Mouse (Mus musculus) layer of hippocampus, postnatal 25 days (tissue): Measurements from ENCODE around the gene Cd300lf. TPM values are rescaled to one million over a fixed set of nuclear protein-coding genes. Genes with fewer than 3 reads are reported as not detected.

Source experiments
- DNase-seq, 2 experiments: peaks; one replicate each; pipeline ENCODE4 v3.0.0; 2022; ENCODE audit warnings: mixed read lengths in 2 of 2, low spot score in 1 of 2; ENCODE audit errors: extremely low spot score in 1 of 2
- total RNA-seq, 2 experiments: library from RNA; stranded (reverse); gene quantifications; 2 replicates each; pipeline ENCODE4 v1.2.3; 2021

Cd300lf gene
- under 1 TPM; 0.35 to 0.39 TPM for total RNA-seq

GRCm38 (mm10) chr11:115133800-115134199 lies at the start of gene Cd300lf:
Gene Cd300lf, minus strand, starts transcription at chr11:115133992.
- no peak for DNase-seq

- DNase-seq = peak; percentile 78 to 94
Observed at GRCm38 (mm10) chr11:115181913-115182638, 48.3 kb upstream of the Cd300lf start.

- no peak for DNase-seq
Observed at GRCm38 (mm10) chr11:115179881-115180280, 46.1 kb upstream of the Cd300lf start.

- peak in 1 of 2 experiments; percentile 33 for DNase-seq
Observed at GRCm38 (mm10) chr11:115179191-115179590, 45.4 kb upstream of the Cd300lf start.

- DNase-seq = no peak
Observed at GRCm38 (mm10) chr11:115178766-115179165, 45.0 kb upstream of the Cd300lf start.

- no peak for DNase-seq
Observed at GRCm38 (mm10) chr11:115177559-115178195, 43.9 kb upstream of the Cd300lf start.

GRCm38 (mm10) chr11:115176399-115177190 lies 42.8 kb upstream of the Cd300lf start:
- DNase-seq = no peak

GRCm38 (mm10) chr11:115173549-115174339 lies 40.0 kb upstream of the Cd300lf start:
- no peak for DNase-seq

- peak in 1 of 2 experiments; percentile 25 for DNase-seq
Observed at GRCm38 (mm10) chr11:115172825-115173287, 39.1 kb upstream of the Cd300lf start.

- DNase-seq = no peak
Observed at GRCm38 (mm10) chr11:115171125-115171524, 37.3 kb upstream of the Cd300lf start.

GRCm38 (mm10) chr11:115169430-115169829 lies 35.6 kb upstream of the Cd300lf start:
- DNase-seq = no peak

GRCm38 (mm10) chr11:115167631-115168249 lies 33.9 kb upstream of the Cd300lf start:
- DNase-seq = no peak

- DNase-seq = no peak
Observed at GRCm38 (mm10) chr11:115166776-115167175, 33.0 kb upstream of the Cd300lf start.

GRCm38 (mm10) chr11:115164976-115165374 lies 31.2 kb upstream of the Cd300lf start:
- DNase-seq = peak in 1 of 2 experiments; percentile 27

GRCm38 (mm10) chr11:115164341-115164975 lies 30.7 kb upstream of the Cd300lf start:
- DNase-seq = no peak

GRCm38 (mm10) chr11:115163568-115164150 lies 29.9 kb upstream of the Cd300lf start:
- no peak for DNase-seq

- peak; percentile 76 to 85 for DNase-seq
Observed at GRCm38 (mm10) chr11:115162832-115163480, 29.2 kb upstream of the Cd300lf start, which contains the start of gene Slc9a3r1. Gene Slc9a3r1, plus strand, starts transcription at chr11:115163341.

GRCm38 (mm10) chr11:115162205-115162601 lies 28.4 kb upstream of the Cd300lf start:
- DNase-seq = no peak
